Mouse (Mus musculus): Measurements from ENCODE around the gene Idh1. TPM values are rescaled to one million over a fixed set of nuclear protein-coding genes. Genes with fewer than 3 reads are reported as not detected.

The Idh1 gene
- polyA plus RNA-seq, 2 experiments: 62.2 to 128 TPM

DNA sequence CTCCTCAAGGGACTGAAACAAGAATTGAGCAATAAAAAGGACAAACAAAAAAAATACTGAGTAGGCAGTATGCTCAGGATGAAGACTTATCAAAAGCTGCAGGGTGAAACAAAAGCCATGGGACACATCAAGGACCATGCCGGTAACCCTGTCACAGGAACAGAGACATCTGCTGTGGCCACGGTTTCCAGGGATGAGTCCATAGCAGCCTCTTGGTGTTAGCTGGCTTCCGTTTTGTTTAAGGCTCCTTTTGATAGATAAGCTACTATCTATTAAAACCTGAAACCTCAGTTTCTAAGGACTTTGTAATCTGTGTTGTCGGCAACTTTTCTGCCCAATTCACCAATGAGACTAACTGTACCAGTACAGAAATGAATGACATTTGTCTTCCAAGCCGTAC is 16.4 kb downstream of the Idh1 start:
- H3K27ac ChIP-seq (replicated peaks; ENCODE audit: low read depth, low read length): no peak overlapping the region
- no peaks in the 10 kb centered on the region for H3K27me3 ChIP-seq (ENCODE audit: control insufficient read depth, insufficient read depth, low read length)
- TF ChIP-seq POLR2A (IDR thresholded peaks at IDR 0.05; ENCODE audit: borderline replicate concordance, extremely low read depth, insufficient read depth, insufficient read length): no peak
- no peak overlapping the region for H3K9ac ChIP-seq (ENCODE audit: low read depth, low read length, severe bottlenecking)
- DNase-seq (ENCODE audit: low spot score) (no peak), ATAC-seq (ENCODE audit: low FRiP score, low read depth) (no peak)
- peaks cover 77% of the 10 kb centered on the region for H3K36me3 ChIP-seq (ENCODE audit: control insufficient read depth, insufficient read depth, low read length)
- H3K4me3 ChIP-seq (replicated peaks; ENCODE audit: low read length): no peak overlapping the region
- WGBS: 89% methylated on average over 5 of the region's 5 CpGs
- H3K4me1 ChIP-seq (ENCODE audit: control insufficient read depth, insufficient read depth, low read length): no peaks in the 10 kb centered on the region
- H3K9me3 ChIP-seq (ENCODE audit: control insufficient read depth, low read length): no peaks in the 10 kb centered on the region
- H3K4me2 ChIP-seq (replicated peaks; ENCODE audit: low read depth, low read length, severe bottlenecking): no peak overlapping the region

DNA sequence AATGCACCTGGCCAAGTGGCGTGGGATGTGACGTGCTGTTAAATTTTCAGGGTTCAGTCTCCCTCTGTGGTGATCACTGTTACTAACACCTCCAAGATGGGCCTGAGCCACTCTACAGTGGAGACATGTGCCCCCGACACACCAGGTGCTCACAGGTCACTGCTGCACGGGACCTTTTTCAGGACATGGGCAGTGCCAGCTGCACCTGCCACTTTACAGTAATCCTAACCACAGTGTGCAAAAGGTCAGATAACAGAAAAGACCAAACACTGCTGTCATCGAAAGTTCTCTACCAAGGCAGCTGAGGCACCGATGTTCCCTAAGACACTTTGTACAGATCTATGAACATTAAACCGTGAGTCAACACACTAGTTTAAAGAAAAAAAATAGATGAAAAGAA is 16.8 kb downstream of the Idh1 start:
- no peak for DNase-seq (ENCODE audit: low spot score)
- 90% methylated on average over 7 of the region's 7 CpGs for WGBS
- Histone ChIP-seq H3K9me3 (ENCODE audit: control insufficient read depth, low read length) (no peaks in the 10 kb centered on the region), H3K27me3 (ENCODE audit: control insufficient read depth, insufficient read depth, low read length) (no peaks in the 10 kb centered on the region), H3K4me1 (ENCODE audit: control insufficient read depth, insufficient read depth, low read length) (no peaks in the 10 kb centered on the region), H3K27ac (replicated peaks; ENCODE audit: low read depth, low read length) (no peak overlapping the region), H3K4me3 (replicated peaks; ENCODE audit: low read length) (no peak overlapping the region), H3K4me2 (replicated peaks; ENCODE audit: low read depth, low read length, severe bottlenecking) (no peak overlapping the region), H3K9ac (ENCODE audit: low read depth, low read length, severe bottlenecking) (no peak overlapping the region), H3K36me3 (ENCODE audit: control insufficient read depth, insufficient read depth, low read length) (peaks cover 77% of the 10 kb centered on the region)
- no peak for TF ChIP-seq POLR2A (IDR thresholded peaks at IDR 0.05; ENCODE audit: borderline replicate concordance, extremely low read depth, insufficient read depth, insufficient read length)
- no peak for ATAC-seq (ENCODE audit: low FRiP score, low read depth)

DNA sequence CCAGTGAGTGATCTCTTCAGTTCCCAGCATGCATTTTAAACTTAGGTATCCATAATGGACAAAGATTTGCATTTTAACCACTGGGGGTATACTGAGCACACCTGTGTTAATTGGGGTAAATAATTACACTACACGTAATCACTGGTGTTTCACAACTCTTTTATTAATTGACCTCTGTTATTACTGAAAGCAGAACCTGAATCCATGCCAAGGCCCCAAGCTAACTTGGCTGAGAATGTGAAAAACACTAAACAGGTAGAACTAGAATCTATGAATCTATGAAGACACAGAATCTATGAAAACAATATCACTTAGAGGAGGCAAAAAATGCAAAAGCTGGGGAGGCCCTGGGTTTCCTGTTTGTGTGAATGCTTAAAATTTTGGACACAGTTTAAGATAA is 18.8 kb downstream of the Idh1 start:
- no peak for DNase-seq (ENCODE audit: low spot score)
- peaks cover 83% of the 10 kb centered on the region for H3K36me3 ChIP-seq (ENCODE audit: control insufficient read depth, insufficient read depth, low read length)

DNA sequence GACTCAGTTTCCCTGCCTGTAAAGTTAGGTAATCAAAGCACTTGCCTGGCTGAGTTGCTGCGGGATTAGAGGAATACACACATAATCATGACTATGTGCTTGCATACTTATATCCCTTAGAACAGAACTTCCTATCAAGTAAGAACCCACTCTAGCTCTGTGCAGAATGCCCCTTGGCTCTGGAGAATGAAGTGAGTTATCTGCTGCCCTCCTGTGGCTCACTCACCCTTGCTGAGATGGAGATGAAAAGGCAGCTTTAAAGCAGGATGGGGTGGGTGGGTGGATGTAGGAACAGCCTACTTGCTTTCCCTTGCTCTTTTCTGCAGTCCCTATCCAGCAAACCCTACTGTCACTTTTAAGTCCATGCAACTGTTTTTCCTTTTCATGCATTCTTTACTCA is 24.1 kb downstream of the Idh1 start:
- no peak overlapping the region for H3K4me2 ChIP-seq (replicated peaks; ENCODE audit: low read depth, low read length, severe bottlenecking)
- DNase-seq (ENCODE audit: low spot score): no peak
- no peak for TF ChIP-seq POLR2A (IDR thresholded peaks at IDR 0.05; ENCODE audit: borderline replicate concordance, extremely low read depth, insufficient read depth, insufficient read length)
- H3K4me3 ChIP-seq (replicated peaks; ENCODE audit: low read length): no peak overlapping the region
- no peaks in the 10 kb centered on the region for H3K4me1 ChIP-seq (ENCODE audit: control insufficient read depth, insufficient read depth, low read length)
- no peaks in the 10 kb centered on the region for H3K27me3 ChIP-seq (ENCODE audit: control insufficient read depth, insufficient read depth, low read length)
- no peaks in the 10 kb centered on the region for H3K9me3 ChIP-seq (ENCODE audit: control insufficient read depth, low read length)
- H3K36me3 ChIP-seq (ENCODE audit: control insufficient read depth, insufficient read depth, low read length): peaks cover 85% of the 10 kb centered on the region
- H3K9ac ChIP-seq (ENCODE audit: low read depth, low read length, severe bottlenecking): no peak overlapping the region
- no peak overlapping the region for H3K27ac ChIP-seq (replicated peaks; ENCODE audit: low read depth, low read length)
- no peak for ATAC-seq (ENCODE audit: low FRiP score, low read depth)
- 100% methylated on average over 1 of the region's 1 CpGs for WGBS

More for the DNA sequence above, 18.8 kb downstream of the Idh1 start:
- Histone ChIP-seq H3K9ac (ENCODE audit: low read depth, low read length, severe bottlenecking) (no peak overlapping the region), H3K4me2 (replicated peaks; ENCODE audit: low read depth, low read length, severe bottlenecking) (no peak overlapping the region), H3K4me3 (replicated peaks; ENCODE audit: low read length) (no peak overlapping the region), H3K9me3 (ENCODE audit: control insufficient read depth, low read length) (no peaks in the 10 kb centered on the region), H3K27ac (replicated peaks; ENCODE audit: low read depth, low read length) (no peak overlapping the region), H3K27me3 (ENCODE audit: control insufficient read depth, insufficient read depth, low read length) (no peaks in the 10 kb centered on the region), H3K4me1 (ENCODE audit: control insufficient read depth, insufficient read depth, low read length) (no peaks in the 10 kb centered on the region)
- ATAC-seq (ENCODE audit: low FRiP score, low read depth): no peak
- WGBS: 62% methylated on average over 1 of the region's 1 CpGs
- TF ChIP-seq POLR2A (IDR thresholded peaks at IDR 0.05; ENCODE audit: borderline replicate concordance, extremely low read depth, insufficient read depth, insufficient read length): no peak

DNA sequence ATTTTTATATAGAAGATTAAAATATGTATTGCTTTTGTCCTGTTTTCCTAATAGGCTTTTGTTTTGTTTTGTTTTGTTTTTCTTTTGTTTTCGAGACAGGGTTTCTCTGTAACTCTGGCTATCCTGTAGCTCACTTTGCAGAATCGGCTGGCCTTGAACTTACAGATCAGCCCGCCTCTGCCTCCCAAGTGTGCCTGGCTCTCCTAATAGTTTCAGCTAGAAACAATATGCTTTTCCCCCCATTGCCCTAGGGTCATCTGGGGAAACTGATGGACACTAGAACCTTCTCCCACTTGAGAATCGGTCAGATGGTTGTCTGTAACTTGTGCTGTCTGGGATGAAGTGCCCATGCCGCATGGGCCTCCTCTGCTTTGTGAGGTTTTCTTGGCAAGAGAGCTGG is 30.2 kb downstream of the Idh1 start:
- Histone ChIP-seq H3K27me3 (ENCODE audit: control insufficient read depth, insufficient read depth, low read length) (no peaks in the 10 kb centered on the region), H3K4me2 (replicated peaks; ENCODE audit: low read depth, low read length, severe bottlenecking) (no peak overlapping the region), H3K4me1 (ENCODE audit: control insufficient read depth, insufficient read depth, low read length) (no peaks in the 10 kb centered on the region), H3K4me3 (replicated peaks; ENCODE audit: low read length) (no peak overlapping the region), H3K27ac (replicated peaks; ENCODE audit: low read depth, low read length) (no peak overlapping the region), H3K9me3 (ENCODE audit: control insufficient read depth, low read length) (no peaks in the 10 kb centered on the region), H3K9ac (ENCODE audit: low read depth, low read length, severe bottlenecking) (no peak overlapping the region), H3K36me3 (ENCODE audit: control insufficient read depth, insufficient read depth, low read length) (peaks cover 33% of the 10 kb centered on the region)
- ATAC-seq (ENCODE audit: low FRiP score, low read depth): no peak
- TF ChIP-seq POLR2A (IDR thresholded peaks at IDR 0.05; ENCODE audit: borderline replicate concordance, extremely low read depth, insufficient read depth, insufficient read length): no peak
- WGBS: 91% methylated on average over 5 of the region's 5 CpGs
- no peak for DNase-seq (ENCODE audit: low spot score)

DNA sequence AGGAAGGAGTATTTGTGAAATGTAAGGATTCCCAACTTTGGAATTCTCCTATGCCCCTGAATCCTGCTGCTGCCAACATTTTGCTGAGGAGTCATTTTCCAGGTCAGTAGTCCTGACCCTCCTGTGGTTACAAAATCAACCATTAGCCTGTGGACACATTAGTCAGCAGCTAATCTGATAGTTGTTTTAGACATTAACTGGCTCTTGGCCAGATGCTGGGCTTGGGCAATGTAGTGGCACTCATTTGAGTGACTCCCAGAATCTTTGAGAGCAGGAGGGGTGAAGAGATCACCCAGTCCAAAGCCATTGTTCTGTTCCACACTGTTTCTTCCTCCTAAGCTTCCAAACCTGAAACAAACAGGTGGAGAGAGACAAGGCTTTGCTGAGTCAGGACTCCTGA is 31.5 kb downstream of the Idh1 start:
- Histone ChIP-seq H3K9me3 (ENCODE audit: control insufficient read depth, low read length) (no peaks in the 10 kb centered on the region), H3K4me1 (ENCODE audit: control insufficient read depth, insufficient read depth, low read length) (no peaks in the 10 kb centered on the region), H3K27me3 (ENCODE audit: control insufficient read depth, insufficient read depth, low read length) (no peaks in the 10 kb centered on the region), H3K4me2 (replicated peaks; ENCODE audit: low read depth, low read length, severe bottlenecking) (no peak overlapping the region), H3K9ac (ENCODE audit: low read depth, low read length, severe bottlenecking) (no peak overlapping the region), H3K36me3 (ENCODE audit: control insufficient read depth, insufficient read depth, low read length) (peaks cover 20% of the 10 kb centered on the region), H3K4me3 (replicated peaks; ENCODE audit: low read length) (no peak overlapping the region), H3K27ac (replicated peaks; ENCODE audit: low read depth, low read length) (no peak overlapping the region)
- no peak for ATAC-seq (ENCODE audit: low FRiP score, low read depth)
- DNase-seq (ENCODE audit: low spot score): no peak
- TF ChIP-seq POLR2A (IDR thresholded peaks at IDR 0.05; ENCODE audit: borderline replicate concordance, extremely low read depth, insufficient read depth, insufficient read length): no peak

Measured in limb, embryonic 14.5 days (tissue).